Mouse (Mus musculus) spleen, adult 10 weeks (tissue): Measurements from ENCODE around the gene Cul1. TPM values are rescaled to one million over a fixed set of nuclear protein-coding genes. Genes with fewer than 3 reads are reported as not detected.

Experiments used
- polyA plus RNA-seq: library from polyadenylated mRNA; stranded (reverse); fragments of 350-450 nt; fragmentation: Illumina TruSeq; extraction: RNeasy Lipid Tissue Mini Kit (QIAGEN cat#74804); gene quantifications from one replicate; pipeline ENCODE4 v1.2.3, GENCODE M21; 2015; ENCODE audit warnings: low replicate concordance; ENCODE audit not compliant: insufficient read depth

Gene Cul1
- 138 TPM for polyA plus RNA-seq

GRCm38 (mm10) chr6:47453098-47453497, at the start of gene Cul1:
Gene Cul1 (plus strand): TSS chr6:47453398.

Other genes starting within 250 kb of the Cul1 start
- 98.5 TPM for gene Ezh2, start 141.9 kb downstream of the Cul1 start, polyA plus RNA-seq